Mouse (Mus musculus): ENCODE measurements around the gene Tssc4.

The Tssc4 gene

DNA sequence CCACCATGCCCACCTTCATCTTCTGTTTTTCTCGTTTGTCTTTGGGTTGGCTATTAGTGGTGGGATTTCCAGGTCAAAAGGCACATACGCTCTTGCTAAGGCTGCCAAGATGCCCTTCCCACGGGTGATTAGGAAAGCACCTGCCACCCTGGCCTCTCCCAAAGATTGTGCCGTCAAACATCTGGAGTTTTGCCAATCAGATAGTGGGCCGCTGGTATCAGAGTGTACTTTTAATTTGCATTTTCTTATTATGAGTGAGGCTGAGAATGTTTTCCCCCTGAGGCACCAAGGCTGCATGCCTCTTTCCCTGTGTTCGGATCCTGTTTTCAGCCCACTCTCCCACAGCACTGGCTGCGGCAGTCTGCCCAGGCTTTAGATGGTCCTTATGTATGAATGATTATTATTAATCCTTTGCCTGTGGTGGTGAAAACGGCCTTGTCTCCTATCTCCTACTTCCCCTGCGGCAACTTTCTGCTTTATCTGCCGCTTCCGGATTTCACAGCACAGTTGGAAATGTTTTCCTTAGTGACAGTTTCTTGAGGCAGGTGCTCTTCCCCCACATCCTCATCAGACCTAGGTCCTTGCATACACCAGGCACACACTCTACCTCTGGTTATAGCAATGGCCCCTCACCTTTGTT is 36.3 kb downstream of the Tssc4 start:
- in situ Hi-C loops (cut with MboI; ENCODE audit: unreplicated experiment in 2 of 2), result no loop called here

- in situ Hi-C loops (cut with MboI; ENCODE audit: unreplicated experiment in 2 of 2), result no loop called here
Measured at GRCm38 (mm10) chr7:143106062-143106461, 37.0 kb downstream of the Tssc4 start, which contains the start of gene Kcnq1. Gene Kcnq1, plus strand, starts transcription at chr7:143106362.

- in situ Hi-C loops (cut with MboI; ENCODE audit: unreplicated experiment in 2 of 2), result no loop called here
Measured at GRCm38 (mm10) chr7:143106672-143107465, 37.8 kb downstream of the Tssc4 start.

GRCm38 (mm10) chr7:143108200-143108599 is 39.2 kb downstream of the Tssc4 start:
- in situ Hi-C loops (cut with MboI; ENCODE audit: unreplicated experiment in 2 of 2), result no loop called here

DNA sequence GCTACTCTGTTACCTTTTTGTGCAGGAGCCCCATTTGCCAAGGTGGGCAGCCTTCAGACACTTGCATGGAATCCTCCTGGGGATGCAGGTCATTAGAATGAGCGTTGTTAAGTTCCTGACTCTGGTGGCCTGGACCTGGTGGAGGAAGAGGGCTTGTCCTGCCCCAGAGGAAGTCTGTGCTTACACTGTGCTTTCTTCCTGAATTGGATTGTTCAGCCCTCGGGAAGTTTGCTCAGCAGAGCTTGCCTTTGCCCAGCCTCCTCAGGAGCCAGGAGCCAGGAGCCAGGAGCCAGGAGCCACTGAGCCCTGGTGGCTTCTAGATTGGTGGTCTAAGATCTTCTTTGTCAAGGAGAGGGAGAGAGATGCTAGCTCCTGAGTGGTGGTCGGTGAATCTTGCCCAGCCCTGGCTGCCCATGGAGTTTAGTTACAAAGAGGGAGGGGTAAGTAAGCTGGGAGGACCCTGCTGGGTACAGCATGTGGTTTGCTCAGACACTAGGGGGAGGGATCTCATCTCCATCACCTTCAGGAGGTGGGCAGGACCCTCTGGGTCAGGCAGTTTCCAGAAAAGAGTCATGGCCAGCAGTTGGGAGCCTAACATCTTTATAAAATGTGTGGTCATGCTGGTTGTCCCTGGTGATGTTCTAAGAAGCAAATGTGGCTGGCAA is 40.1 kb downstream of the Tssc4 start:
- in situ Hi-C loops (cut with MboI; ENCODE audit: unreplicated experiment in 2 of 2), result no loop called here

GRCm38 (mm10) chr7:143109696-143110095 is 40.6 kb downstream of the Tssc4 start:
- in situ Hi-C loops (cut with MboI; ENCODE audit: unreplicated experiment in 2 of 2), result no loop called here

- in situ Hi-C loops (cut with MboI; ENCODE audit: unreplicated experiment in 2 of 2), result no loop called here
Measured at GRCm38 (mm10) chr7:143110803-143111202, 41.8 kb downstream of the Tssc4 start.

DNA sequence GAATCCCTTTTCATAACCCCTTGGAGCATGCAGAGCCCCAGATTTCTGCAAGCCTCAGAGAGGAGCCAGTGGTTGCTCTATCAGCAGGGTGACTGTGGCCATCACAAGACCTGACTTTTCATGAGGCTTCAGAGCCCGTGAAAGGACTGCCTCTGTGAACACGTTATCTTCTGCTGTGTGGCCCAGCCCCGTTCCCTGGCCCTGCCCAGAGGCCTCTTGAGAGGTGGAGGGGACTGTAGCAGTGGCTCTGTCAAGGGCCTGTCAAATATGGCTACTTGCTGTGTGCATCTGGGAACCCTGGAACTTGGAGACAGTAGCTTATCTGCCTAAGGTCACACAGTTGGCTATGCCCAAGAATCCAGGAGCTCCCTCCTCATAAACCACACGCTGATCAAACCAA is 42.7 kb downstream of the Tssc4 start:
- in situ Hi-C loops (cut with MboI; ENCODE audit: unreplicated experiment in 2 of 2), result no loop called here

GRCm38 (mm10) chr7:143112395-143112794 is 43.3 kb downstream of the Tssc4 start:
- in situ Hi-C loops (cut with MboI; ENCODE audit: unreplicated experiment in 2 of 2), result no loop called here

GRCm38 (mm10) chr7:143114773-143115172 is 45.7 kb downstream of the Tssc4 start:
- in situ Hi-C loops (cut with MboI; ENCODE audit: unreplicated experiment in 2 of 2), result no loop called here

DNA sequence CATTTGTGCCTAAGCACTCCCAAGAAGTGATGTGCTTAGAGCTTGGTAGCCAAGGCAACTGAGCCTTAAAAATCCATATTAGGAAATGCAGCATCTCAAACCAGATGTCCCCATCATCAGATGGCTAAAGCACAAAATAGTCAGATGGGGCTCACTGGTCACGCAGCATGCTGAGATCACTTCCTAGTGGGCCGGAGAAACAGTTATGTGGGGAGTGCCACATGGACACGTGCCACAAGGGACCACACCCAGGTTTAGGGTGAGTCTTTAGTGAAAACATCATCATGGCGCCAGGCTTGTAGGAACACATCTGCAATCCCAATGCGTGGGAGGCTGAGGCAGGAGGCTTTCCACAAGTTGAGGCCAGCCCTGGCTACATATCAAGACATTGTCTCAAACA is 47.5 kb downstream of the Tssc4 start:
- in situ Hi-C loops (cut with MboI; ENCODE audit: unreplicated experiment in 2 of 2), result no loop called here

DNA sequence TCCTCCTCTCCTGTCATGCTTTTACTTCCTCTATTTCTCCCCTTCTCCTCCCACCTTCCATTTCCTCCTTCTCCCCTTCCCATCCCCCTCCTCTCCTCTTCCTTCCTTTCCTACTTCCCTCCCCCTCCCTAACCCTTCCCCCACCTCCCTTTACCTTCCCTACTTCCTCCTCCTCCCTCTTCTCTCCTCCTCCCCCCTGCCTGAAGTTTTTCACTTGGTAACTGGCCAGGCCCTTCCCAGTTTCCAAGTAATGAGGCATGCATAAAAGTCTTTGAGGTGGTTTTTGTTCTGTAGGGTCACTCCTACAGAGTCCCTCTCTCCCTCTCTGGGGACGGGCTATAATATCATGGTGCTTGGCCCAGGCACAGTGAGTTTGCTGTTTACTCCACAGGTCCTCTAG is 50.4 kb downstream of the Tssc4 start:
- in situ Hi-C loops (cut with MboI; ENCODE audit: unreplicated experiment in 2 of 2), result no loop called here

DNA sequence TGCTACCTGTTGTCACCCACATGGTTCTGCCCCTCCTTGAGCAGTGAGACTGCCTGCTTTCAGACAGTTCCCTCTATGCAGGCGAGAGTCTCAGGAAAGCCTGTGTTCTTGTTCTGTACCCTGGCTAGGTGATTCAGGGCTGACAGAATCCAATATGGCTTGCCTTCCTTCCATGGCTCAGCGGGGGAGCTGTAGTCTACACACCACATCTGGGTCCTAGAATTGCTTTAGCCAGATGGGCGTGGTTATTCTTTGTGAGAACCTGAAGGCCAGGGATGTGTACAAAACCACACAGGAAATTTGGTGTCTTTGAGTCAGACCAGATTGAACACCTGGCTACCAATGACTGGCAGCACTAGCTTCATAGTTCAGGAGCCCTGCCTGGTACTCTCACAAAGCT is 50.8 kb downstream of the Tssc4 start:
- in situ Hi-C loops (cut with MboI; ENCODE audit: unreplicated experiment in 2 of 2), result no loop called here

All from v-Abl transformed pro-B cells (cell line).